Mouse (Mus musculus) mouse trophoblast stem cell (cell line): ENCODE measurements around the gene Catsperz.
"Not testable (repeated sequence)": the region's sequence is repeated elsewhere in the genome, so short reads cannot be mapped to it uniquely, and the experiment has no call there.

Experiments used
- in situ Hi-C, 2 experiments: fragments of 300-500 bp; cut with MseI, MboI; formaldehyde crosslinking; loops; 2 replicates in 1 of 2; 3 replicates in 1 of 2; pipeline ENCODE4 v1.15.1; 2025

Gene Catsperz

GRCm38 (mm10) chr19:6907811-6908540 is 17.2 kb downstream of the Catsperz start:
- in situ Hi-C loops, result no loop called here

DNA sequence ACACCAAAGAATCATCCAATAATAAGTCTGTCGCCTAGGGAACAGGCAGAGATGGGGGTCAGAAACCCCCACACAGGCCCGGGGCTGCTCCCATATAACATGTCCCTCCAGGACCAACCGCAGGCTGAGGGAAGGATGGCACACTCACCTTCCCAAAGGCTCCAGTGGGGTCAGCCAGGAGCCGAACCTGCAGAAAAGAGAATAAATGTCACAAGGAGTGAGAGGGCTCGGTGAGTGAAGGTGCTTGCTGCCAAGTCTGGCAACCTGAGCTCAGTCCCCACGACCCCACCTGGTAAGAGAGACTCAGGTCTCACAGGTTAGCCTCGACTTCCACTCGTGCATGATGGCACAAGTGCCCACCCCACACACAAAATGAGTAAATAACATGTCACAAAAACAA is 18.1 kb downstream of the Catsperz start:
- in situ Hi-C loops, result no loop called here

GRCm38 (mm10) chr19:6906199-6906598 is 19.0 kb downstream of the Catsperz start:
- in situ Hi-C loops, result no loop called here

DNA sequence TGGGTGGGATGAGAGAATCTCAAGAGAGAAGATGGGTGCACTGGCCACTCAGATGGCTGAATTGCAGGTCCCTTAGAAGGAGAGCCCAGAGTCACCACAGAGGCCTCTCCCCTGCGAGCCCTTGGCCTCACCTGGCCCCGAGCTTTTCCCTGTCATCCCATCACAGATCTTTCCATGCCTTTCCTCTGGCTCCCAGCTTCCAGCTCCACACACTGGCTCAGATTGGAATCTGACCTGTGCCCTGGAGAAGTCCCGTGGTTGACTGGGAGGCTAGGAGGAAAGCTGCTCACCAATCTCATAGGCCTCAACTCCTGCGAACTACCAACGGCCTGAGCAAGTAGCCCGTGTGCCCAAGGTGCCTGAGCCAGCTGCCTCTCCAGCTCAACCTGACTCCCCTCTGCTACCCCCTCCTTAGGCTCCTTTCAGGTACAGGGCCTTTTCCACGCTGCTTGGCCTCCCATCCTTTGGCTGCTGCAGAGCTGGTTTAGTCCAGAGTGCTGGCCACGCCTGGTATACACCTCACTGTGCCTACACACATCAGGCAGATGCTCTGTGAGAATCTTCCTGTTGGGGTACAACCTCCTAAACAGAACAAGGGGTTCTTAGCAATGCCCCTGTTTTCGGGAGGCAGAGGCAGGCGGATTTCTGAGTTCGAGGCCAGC is 19.6 kb downstream of the Catsperz start:
- in situ Hi-C loops, result no loop called here

- in situ Hi-C loops, result no loop called here
These were observed 20.3 kb downstream of the Catsperz start for GRCm38 (mm10) chr19:6904846-6905245.

GRCm38 (mm10) chr19:6903031-6903430 is 22.1 kb downstream of the Catsperz start:
- in situ Hi-C loops, result no loop called here

GRCm38 (mm10) chr19:6899641-6900040 is 25.5 kb downstream of the Catsperz start:
- in situ Hi-C loops, result no loop called here

DNA sequence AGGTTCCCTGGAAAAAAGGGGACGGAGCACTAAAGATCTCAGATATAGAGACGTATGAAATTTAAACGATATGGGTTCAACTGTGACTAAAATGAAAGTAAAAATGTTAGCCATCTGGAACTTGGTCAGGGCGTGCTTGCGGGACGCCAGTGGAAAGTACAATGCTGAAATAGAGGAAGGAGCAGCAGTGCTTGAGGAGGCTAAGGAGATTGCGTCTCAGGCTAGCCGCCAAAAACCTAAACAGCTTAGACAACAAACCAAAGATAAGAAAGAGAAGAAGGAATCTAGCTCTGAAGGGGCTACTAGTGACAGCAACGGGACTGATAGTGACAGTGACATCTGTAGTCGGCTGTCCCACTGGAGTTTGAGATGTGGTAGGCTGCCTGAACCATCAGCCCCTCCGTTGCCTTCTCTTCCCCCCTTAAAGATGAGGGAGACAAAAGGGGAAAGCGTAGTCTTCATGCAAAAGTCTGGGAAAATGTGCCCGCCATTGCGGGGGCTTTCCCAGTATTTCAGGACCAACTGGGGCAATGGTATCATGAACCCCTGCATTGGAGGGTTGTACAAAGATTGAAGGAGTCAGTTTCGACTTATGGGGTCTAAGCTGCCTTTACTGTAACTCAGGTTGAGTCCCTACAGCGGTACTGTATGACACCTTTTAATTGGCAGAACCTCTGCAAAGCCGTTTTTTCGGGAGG is 29.4 kb downstream of the Catsperz start:
- in situ Hi-C loops, result not testable (repeated sequence)

GRCm38 (mm10) chr19:6893731-6894451 is 31.3 kb downstream of the Catsperz start:
- in situ Hi-C loops, result no loop called here

GRCm38 (mm10) chr19:6892512-6892911 is 32.7 kb downstream of the Catsperz start:
- in situ Hi-C loops, result no loop called here

DNA sequence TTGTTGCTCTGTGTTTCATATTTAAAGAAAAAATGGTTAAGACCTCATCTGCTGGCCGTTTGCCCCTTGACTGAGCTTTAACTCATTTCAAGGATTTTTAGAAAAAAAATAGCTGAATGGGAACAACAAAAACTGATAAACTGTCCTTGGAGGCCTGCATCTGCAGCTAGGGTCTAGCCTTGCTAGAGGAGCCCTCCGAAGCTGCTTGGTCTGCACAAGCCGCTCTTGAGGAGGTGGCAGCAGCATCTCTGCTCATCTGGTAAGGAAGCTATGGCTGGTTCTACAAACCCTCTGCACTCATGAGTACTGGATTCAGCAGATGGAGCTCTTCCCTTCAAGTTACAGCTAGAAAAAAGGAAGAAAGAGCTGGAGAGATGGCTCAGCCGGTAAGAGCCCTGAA is 47.2 kb downstream of the Catsperz start:
- in situ Hi-C loops, result no loop called here

- in situ Hi-C loops, result no loop called here
These were observed 48.4 kb downstream of the Catsperz start for GRCm38 (mm10) chr19:6876799-6877198.

DNA sequence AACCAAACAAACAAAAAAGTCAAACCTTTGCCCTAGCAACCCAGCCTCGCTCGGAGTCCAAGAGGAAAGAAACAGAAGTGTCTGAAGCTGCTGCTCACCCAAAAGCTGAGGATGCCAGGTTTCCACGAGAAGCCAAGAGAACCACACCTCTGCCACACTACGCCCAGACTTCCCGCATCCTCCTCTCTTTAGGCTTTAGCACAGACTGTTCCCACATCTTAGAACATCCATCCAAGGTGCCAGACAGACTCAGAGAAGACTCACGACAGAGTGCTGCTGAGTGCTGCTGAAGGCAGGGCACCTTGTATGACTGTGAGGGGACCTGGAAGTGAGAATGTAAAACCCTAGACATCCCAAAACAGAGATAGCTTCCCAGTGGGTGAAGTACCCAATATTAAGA is 49.3 kb downstream of the Catsperz start:
- in situ Hi-C loops, result no loop called here

DNA sequence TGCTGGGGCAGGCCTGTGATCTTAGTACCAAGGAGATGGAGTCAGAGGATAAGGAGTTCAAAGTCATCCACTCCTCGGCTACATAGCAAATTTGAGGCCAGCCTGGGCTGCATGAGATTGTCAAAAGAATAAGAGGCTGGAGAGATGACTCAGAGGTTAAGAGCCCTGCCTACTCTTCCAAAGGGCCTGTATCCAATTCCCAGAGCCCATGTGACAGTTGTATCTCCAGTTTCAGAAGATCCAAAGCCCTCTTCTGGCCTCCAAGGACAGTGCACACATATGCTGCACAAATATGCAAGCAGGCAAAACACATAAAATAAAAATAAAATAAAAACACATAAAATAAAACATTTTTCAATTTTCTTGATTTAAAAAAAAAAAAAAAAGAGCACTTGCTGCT is 50.9 kb downstream of the Catsperz start:
- in situ Hi-C loops, result no loop called here

DNA sequence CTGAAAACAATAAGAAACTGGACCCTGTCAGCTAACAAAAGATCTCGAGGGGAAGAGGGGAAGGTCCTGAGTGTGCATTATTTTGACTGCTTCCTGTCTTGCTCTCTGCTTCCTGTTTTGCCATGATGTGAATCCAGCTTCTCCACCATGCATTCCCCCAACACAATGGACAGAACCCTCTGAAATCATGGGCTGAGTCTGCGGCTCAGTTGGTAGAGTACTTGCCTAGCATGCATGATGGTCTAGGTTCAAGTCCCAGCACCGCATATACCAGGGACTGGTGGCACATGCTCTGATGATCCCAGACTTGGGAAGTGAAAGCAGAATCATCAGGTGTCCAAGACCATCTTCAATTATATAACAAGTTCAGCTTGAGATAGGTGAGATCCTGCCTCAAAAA is 52.5 kb downstream of the Catsperz start:
- in situ Hi-C loops, result no loop called here
